Mouse (Mus musculus) midbrain, embryonic 11.5 days (tissue): ENCODE results near the gene Tle1. TPM values are rescaled to one million over a fixed set of nuclear protein-coding genes. Genes with fewer than 3 reads are reported as not detected.

Source experiments
- ATAC-seq: fragments of 200-750 bp; cut with Nextera tagmentation; 2 replicates; pipeline ENCODE4 v1.8.0; 2017; ENCODE audit warnings: moderate TSS enrichment, moderate library complexity; ENCODE audit not compliant: low FRiP score
- DNase-seq: peaks from one replicate; pipeline ENCODE4 v3.0.0; 2015; ENCODE audit warnings: low spot score; ENCODE audit errors: missing footprints
- H3K27ac ChIP-seq: fragments of 300-500 bp; sonication (generic); 2 replicates; pipeline ENCODE4 v1.5.1; 2014; ENCODE audit warnings: low read depth, low read length
- H3K27me3 ChIP-seq: fragments of 300-500 bp; sonication (generic); 2 replicates; pipeline ENCODE4 v1.6.1; 2014; ENCODE audit warnings: mild to moderate bottlenecking, low read length, moderate library complexity, mixed read lengths; ENCODE audit not compliant: control insufficient read depth, insufficient read depth
- H3K36me3 ChIP-seq: fragments of 300-500 bp; sonication (generic); 2 replicates; pipeline ENCODE4 v1.6.1; 2014; ENCODE audit warnings: mild to moderate bottlenecking, low read length, moderate library complexity, mixed read lengths; ENCODE audit not compliant: control insufficient read depth, insufficient read depth
- H3K4me1 ChIP-seq: fragments of 300-500 bp; sonication (generic); 2 replicates; pipeline ENCODE4 v1.6.1; 2014; ENCODE audit warnings: low read length; ENCODE audit not compliant: control insufficient read depth, insufficient read depth
- H3K4me2 ChIP-seq: fragments of 300-500 bp; sonication (generic); 2 replicates; pipeline ENCODE4 v1.6.1; 2014; ENCODE audit warnings: mild to moderate bottlenecking, moderate library complexity
- H3K4me3 ChIP-seq: fragments of 300-500 bp; sonication (generic); 2 replicates; pipeline ENCODE4 v1.5.1; 2014; ENCODE audit warnings: low read depth, low read length
- H3K9ac ChIP-seq: fragments of 300-500 bp; sonication (generic); 2 replicates; pipeline ENCODE4 v1.6.1; 2014; ENCODE audit warnings: low read length
- H3K9me3 ChIP-seq: fragments of 300-500 bp; sonication (generic); 2 replicates; pipeline ENCODE4 v1.6.1; 2016; ENCODE audit warnings: low read length; ENCODE audit not compliant: control insufficient read depth
- WGBS: fragments of 180-500 bp; shearing (Covaris S2); extraction: QIAGEN DNeasy Blood & Tissue Kit; methylation state at CpG from one replicate; pipeline ENCODE4 v1.1.7; 2014; 5-methylcytosine and 5-hydroxymethylcytosine counted together
- polyA plus RNA-seq: library from polyadenylated mRNA; unstranded; fragments of >200 nt; fragmentation: Nextera tagmentation; extraction: Ambion mirVana; gene quantifications from 2 replicates; pipeline ENCODE4 v1.2.1, GENCODE M21; 2014

Gene Tle1
- polyA plus RNA-seq, 1 experiment from 2014 or later, result 40.4 TPM

DNA sequence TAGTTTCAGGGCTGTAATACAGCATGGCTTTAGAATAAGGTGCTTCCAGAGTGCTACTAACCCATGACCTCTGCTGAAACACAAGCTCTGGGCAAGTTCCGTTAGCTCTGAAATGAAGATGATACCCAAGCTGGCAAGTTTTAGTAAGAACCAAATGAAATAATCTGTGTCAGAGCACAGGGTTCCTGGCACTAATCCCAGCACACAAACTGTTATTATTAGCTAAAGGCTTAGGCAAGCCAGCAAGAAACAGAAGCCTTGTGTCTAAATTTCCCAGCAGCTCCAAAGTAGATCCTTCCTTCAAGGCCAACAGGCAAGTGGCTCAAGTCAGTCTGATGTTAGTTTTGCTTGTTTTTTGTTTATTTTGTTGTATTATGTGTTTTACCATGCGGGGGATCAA is 56.2 kb downstream of the Tle1 start:
- DNase-seq, result no peak
- Histone ChIP-seq H3K4me1 (peaks cover 18% of the 10 kb centered on the region), H3K27ac (no peak overlapping the region), H3K4me3 (no peak overlapping the region), H3K27me3 (no peaks in the 10 kb centered on the region), H3K9me3 (no peaks in the 10 kb centered on the region), H3K4me2 (no peak overlapping the region), H3K9ac (no peak overlapping the region), H3K36me3 (peaks cover 8% of the 10 kb centered on the region; the same call in 1 of the 2 replicates)
- WGBS, result 91% methylated on average over 2 of the region's 2 CpGs
- no peak for ATAC-seq

DNA sequence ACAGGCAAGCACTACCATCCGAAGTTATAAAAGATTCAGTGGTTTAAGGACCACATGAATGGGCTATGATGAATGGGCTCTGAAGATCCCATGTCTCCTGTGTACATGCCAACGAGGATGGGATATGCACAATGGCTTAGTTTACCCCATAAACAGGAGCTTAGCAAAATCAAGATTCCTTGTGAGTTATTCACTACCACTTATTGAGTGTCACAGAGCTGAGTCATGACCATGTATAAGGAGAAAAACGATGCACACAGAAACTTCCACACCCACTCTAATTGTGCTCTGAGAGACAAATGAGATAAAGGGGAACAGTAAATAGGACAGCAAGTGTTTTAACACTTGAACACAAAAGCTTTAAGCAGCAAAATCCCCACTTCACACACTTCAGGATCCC is 60.0 kb downstream of the Tle1 start:
- no peak overlapping the region for H3K27ac ChIP-seq
- H3K36me3 ChIP-seq, result peaks cover 18% of the 10 kb centered on the region
- ATAC-seq (no peak), DNase-seq (no peak)
- no peaks in the 10 kb centered on the region for H3K9me3 ChIP-seq
- H3K4me3 ChIP-seq, result no peak overlapping the region
- no peak overlapping the region for H3K9ac ChIP-seq
- H3K4me1 ChIP-seq, result peaks cover 5% of the 10 kb centered on the region
- H3K4me2 ChIP-seq, result no peak overlapping the region
- no peaks in the 10 kb centered on the region for H3K27me3 ChIP-seq
- 75% methylated on average over 3 of the region's 3 CpGs for WGBS

DNA sequence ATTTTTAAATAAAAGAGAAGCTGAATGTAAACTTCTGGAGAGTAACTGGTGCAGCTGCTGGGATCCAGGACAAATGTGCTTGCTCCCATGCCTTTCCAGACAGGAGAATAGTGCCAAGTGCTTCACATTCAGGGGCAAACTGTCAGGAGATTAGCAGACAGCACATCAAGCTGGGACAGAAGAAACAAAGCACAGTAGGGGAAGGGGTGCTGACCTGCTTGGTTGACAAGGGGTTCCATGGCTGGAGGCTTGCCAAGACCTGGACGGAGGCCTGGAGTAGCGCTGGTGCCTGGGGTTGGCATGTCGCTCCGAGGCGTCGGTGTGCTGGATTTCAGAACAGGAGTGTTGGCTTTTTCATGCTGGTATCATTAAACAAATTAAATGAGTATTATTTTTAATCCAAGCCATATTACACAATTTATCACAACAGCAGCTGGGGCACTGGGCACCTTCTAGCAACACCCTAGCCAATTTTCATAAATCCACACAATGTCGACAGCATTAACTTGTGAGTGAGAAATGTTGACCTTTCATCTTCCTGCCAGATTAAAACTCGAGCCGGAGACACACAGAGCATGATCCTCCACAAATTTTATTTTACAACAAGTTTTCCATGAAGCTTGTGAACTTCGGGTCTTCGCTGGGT is 61.1 kb downstream of the Tle1 start:
- no peaks in the 10 kb centered on the region for H3K27me3 ChIP-seq
- H3K9me3 ChIP-seq, result no peaks in the 10 kb centered on the region
- no peak overlapping the region for H3K27ac ChIP-seq
- WGBS, result 88% methylated on average over 11 of the region's 11 CpGs
- no peak overlapping the region for H3K4me3 ChIP-seq
- peaks cover 18% of the 10 kb centered on the region for H3K36me3 ChIP-seq
- no peaks in the 10 kb centered on the region for H3K4me1 ChIP-seq
- no peak for ATAC-seq
- H3K4me2 ChIP-seq, result no peak overlapping the region
- DNase-seq, result no peak
- H3K9ac ChIP-seq, result no peak overlapping the region

DNA sequence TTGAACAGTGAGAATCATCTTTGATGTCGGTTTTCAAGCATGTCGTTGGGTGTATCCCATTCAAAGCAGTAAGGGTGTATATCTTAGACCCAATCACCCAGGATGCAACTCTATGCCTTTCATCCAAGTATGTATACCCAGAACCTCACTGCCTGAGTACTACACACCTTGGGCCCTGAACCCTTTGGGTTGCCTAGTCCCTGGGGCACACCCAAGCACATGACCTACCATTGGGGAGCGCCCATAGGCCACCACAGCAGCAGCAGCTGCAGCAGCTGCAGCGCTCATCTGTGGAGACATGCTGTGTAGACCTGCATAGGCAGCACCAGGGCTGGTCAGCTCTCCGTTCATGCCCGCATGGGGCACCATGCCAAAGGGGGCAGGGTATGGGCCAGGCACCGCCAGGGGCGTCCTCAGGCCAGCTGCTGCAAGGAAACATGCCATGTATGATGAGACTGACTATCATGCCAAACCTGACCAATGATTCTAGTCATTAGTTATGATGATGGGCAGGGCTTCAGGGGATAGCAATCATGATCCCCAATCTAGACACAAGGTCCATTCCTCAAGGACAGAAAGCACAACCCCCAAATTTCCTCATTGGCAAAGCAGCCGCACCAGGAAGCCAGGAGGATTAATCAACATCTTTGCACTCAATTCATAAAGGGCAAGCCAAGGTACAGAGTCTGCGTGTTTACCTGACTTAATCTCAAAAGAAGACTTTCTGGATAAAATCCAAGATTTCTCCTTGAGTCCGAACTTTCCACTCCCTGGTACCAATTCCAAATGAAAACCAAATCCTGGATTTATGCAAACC is 62.2 kb downstream of the Tle1 start:
- Histone ChIP-seq H3K9ac (no peak overlapping the region), H3K4me3 (no peak overlapping the region), H3K27me3 (no peaks in the 10 kb centered on the region)

DNA sequence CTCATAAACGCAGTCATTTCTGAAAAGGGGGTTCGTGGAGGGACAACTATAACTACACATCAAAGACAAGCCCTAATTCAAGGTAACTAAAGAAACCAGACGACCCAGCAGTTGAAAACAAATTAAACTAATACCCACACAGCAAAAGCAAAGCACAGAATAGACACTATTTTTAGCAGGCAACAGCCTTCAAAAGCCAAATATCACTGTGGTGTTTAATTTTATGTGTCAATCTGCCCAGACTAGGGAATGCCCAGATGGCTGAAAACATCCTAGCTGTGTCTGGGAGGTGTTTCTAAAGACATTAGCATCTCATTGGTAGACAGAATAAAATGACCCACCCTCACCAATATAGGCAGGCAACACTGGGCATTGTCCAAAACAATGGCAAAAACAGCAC is 68.1 kb downstream of the Tle1 start:
- Histone ChIP-seq H3K4me3 (no peak overlapping the region), H3K9ac (no peak overlapping the region), H3K27me3 (no peaks in the 10 kb centered on the region), H3K36me3 (peaks cover 9% of the 10 kb centered on the region), H3K9me3 (no peaks in the 10 kb centered on the region), H3K4me2 (no peak overlapping the region), H3K4me1 (no peaks in the 10 kb centered on the region), H3K27ac (no peak overlapping the region)
- 86% methylated on average over 3 of the region's 3 CpGs for WGBS
- ATAC-seq, result no peak
- DNase-seq, result no peak

More for the DNA sequence above, 62.2 kb downstream of the Tle1 start:
- no peaks in the 10 kb centered on the region for H3K9me3 ChIP-seq
- no peaks in the 10 kb centered on the region for H3K4me1 ChIP-seq
- 94% methylated on average over 11 of the region's 11 CpGs for WGBS
- ATAC-seq (0 out of 2 replicates have a peak, but pooled peaks have one; percentile 24), DNase-seq (no peak)
- no peak overlapping the region for H3K27ac ChIP-seq
- no peak overlapping the region for H3K4me2 ChIP-seq
- H3K36me3 ChIP-seq, result peaks cover 21% of the 10 kb centered on the region

DNA sequence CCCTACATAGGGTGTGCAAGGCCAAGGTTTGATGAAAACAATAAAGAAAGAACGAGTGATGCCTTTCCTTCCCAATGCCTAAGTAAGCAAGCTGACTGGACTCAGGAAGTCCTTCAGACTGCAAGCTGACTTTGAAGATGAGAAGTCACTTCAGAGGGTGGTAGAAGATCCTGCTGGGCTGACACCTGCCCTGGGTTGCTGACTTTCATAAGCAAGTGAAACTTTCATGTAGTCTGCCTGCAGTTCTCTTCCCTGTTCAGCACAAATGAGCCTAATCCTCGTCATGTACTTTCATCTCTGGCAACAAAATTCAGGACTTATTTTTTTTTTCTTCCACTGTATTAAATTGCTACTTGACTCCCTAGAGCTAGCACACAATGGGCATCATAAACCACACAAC is 73.1 kb downstream of the Tle1 start:
- no peak overlapping the region for H3K4me2 ChIP-seq
- H3K27ac ChIP-seq, result no peak overlapping the region
- DNase-seq (no peak), ATAC-seq (no peak)
- H3K36me3 ChIP-seq, result peaks cover 7% of the 10 kb centered on the region; the same call in 1 of the 2 replicates
- H3K4me3 ChIP-seq, result no peak overlapping the region
- no peaks in the 10 kb centered on the region for H3K27me3 ChIP-seq
- no peak overlapping the region for H3K9ac ChIP-seq
- 72% methylated on average over 2 of the region's 2 CpGs for WGBS
- no peaks in the 10 kb centered on the region for H3K4me1 ChIP-seq
- H3K9me3 ChIP-seq, result no peaks in the 10 kb centered on the region

DNA sequence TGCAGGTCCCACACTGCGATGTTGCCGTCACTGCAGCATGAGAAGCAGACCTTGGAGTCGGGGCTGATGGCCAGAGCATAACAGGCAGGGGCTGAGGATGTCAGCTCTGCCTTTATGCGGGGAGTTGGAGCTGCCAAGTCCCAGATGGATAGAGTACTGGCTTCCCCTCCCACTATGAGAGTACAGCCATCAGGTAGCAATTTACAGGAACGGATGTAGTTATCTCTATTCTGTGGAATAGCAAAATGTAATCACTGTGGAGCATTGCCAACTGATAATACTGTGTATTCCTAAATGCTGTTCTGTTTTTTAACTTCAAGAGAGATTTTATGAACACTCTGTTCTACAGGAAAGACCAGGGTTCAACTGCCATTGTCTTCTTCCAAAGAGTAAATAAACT is 75.9 kb downstream of the Tle1 start:
- Histone ChIP-seq H3K9me3 (no peaks in the 10 kb centered on the region), H3K4me1 (no peaks in the 10 kb centered on the region), H3K27me3 (no peaks in the 10 kb centered on the region), H3K36me3 (peaks cover 8% of the 10 kb centered on the region; the same call in 1 of the 2 replicates), H3K4me2 (no peak overlapping the region), H3K27ac (no peak overlapping the region), H3K4me3 (no peak overlapping the region), H3K9ac (no peak overlapping the region)
- WGBS, result 94% methylated on average over 5 of the region's 5 CpGs
- DNase-seq (no peak), ATAC-seq (no peak)

DNA sequence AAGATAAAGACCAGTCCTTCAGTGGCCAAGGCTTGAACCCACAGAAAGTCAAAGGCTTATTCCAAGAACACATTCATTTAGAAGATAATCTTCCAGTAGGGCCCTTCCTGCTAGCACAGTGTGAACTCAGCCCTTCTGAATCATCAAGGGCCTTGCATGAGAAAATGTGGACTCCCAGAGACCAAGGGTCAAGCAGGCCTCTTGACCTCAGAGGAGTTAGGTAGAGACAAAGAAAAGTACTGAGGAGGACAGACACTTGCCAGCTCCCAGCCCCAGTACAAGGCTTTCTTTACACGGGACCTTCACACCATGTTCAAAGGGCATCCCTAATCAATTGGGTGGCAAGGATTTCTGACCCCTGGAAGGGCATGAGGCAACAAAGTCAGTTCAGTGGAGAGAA is 77.9 kb downstream of the Tle1 start:
- Histone ChIP-seq H3K27me3 (no peaks in the 10 kb centered on the region), H3K36me3 (peaks cover 21% of the 10 kb centered on the region), H3K4me2 (no peak overlapping the region), H3K9ac (no peak overlapping the region), H3K27ac (no peak overlapping the region), H3K4me3 (no peak overlapping the region), H3K9me3 (no peaks in the 10 kb centered on the region), H3K4me1 (no peaks in the 10 kb centered on the region)
- WGBS, result 8% methylated on average over 1 of the region's 1 CpGs
- peak; percentile 11; the same call in 1 of the 2 replicates for ATAC-seq
- DNase-seq, result no peak

DNA sequence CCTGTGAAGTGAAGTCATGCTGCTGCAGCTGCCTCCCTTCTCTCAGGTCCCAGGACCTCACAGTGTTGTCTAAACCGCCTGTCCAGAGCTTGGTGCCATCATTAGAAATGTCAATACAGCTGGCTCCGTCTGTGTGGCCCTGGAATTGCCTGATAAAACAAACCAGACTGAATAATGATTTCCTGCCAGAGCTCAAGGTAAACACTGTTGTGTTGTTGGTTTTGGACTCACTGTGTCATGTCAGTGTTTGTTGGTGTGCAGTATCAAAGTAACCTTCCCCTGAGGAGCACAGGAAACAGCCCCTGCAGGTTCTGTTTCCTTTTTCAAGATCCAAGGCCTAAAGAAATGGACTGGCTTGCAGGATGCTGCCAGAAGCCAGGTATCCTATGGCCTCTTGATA is 78.4 kb downstream of the Tle1 start:
- H3K27me3 ChIP-seq, result no peaks in the 10 kb centered on the region
- ATAC-seq (no peak), DNase-seq (no peak)
- no peak overlapping the region for H3K27ac ChIP-seq
- H3K4me1 ChIP-seq, result no peaks in the 10 kb centered on the region
- H3K9me3 ChIP-seq, result no peaks in the 10 kb centered on the region
- H3K9ac ChIP-seq, result no peak overlapping the region
- no peak overlapping the region for H3K4me2 ChIP-seq
- WGBS, result 83% methylated on average over 2 of the region's 2 CpGs
- no peak overlapping the region for H3K4me3 ChIP-seq
- peaks cover 22% of the 10 kb centered on the region for H3K36me3 ChIP-seq
